ENCODE assay signal across 27 mouse cellular contexts in the genomic region with DNA sequence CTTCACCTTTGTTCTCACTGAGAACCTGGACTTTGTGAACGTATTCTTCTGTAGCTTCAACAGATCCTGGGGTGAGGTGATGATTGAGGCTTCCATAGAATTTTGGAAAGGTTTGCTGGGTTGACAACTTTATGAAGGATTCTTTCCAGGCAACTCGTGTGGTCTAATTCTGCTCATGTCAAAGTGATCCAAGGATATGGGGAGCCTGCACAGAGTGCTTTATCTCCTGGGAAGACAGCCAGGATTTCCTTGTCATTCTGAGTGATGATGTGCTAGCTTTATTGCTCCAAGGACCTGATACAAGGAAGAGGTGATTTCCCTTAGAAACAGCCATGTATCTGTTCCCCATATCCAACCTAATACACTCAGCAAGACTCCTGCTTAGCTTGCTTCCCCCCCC.
A peak's percentile ranks its signal among the peaks of the same experiment; 100 is the strongest.
DNase-seq lines count a peak whose midpoint lies in the region; ATAC-seq and TF ChIP-seq lines count a peak whose summit lies in the region.
"Had no signal": no experiment of that assay in that cellular context is flagged by ENCODE, and none has a peak within 500 bp of the region (broad histone marks: within the 10 kb centered on the region; RNA-seq: fewer than 3 reads in every experiment).

No protein-coding gene starts in this region.

- H3K9me3 ChIP-seq in embryonic facial prominence, embryonic 14.5 days (ENCODE audit: control insufficient read depth, low read length), result no peaks in the 10 kb centered on the region
- no peaks in the 10 kb centered on the region for H3K9me3 ChIP-seq in embryonic facial prominence, embryonic 10.5 days
- H3K9me3 ChIP-seq in limb, embryonic 14.5 days (ENCODE audit: control insufficient read depth, low read length), result no peaks in the 10 kb centered on the region
- no peaks in the 10 kb centered on the region for H3K9me3 ChIP-seq in limb, embryonic 10.5 days (replicated peaks)
- no peaks in the 10 kb centered on the region for H3K9me3 ChIP-seq in lung, postnatal 0 days (ENCODE audit: low read length)
- H3K9me3 ChIP-seq: embryonic facial prominence, embryonic 15.5 days; forebrain, embryonic 12.5 days; kidney, embryonic 15.5 days; limb, embryonic 12.5 days; stomach, embryonic 15.5 days had no signal

- H3K27me3 ChIP-seq in embryonic facial prominence, embryonic 14.5 days (replicated peaks; ENCODE audit: control insufficient read depth, insufficient read depth, low read length), result no peaks in the 10 kb centered on the region
- no peaks in the 10 kb centered on the region for H3K27me3 ChIP-seq in embryonic facial prominence, embryonic 10.5 days (replicated peaks; ENCODE audit: low read depth, poor library complexity, severe bottlenecking)
- H3K27me3 ChIP-seq in limb, embryonic 14.5 days (ENCODE audit: control insufficient read depth, insufficient read depth, low read length), result no peaks in the 10 kb centered on the region
- H3K27me3 ChIP-seq in limb, embryonic 10.5 days (ENCODE audit: low read depth, poor library complexity, severe bottlenecking), result no peaks in the 10 kb centered on the region
- no peaks in the 10 kb centered on the region for H3K27me3 ChIP-seq in lung, postnatal 0 days (replicated peaks; ENCODE audit: insufficient read depth, low read length)
- H3K27me3 ChIP-seq in thymus, adult 2 months (ENCODE audit: control insufficient read depth, insufficient read depth, low read length), result no peaks in the 10 kb centered on the region
- H3K27me3 ChIP-seq: embryonic facial prominence, embryonic 15.5 days; forebrain, embryonic 12.5 days; kidney, embryonic 15.5 days; limb, embryonic 12.5 days; stomach, embryonic 15.5 days had no signal

- H3K27ac ChIP-seq in embryonic facial prominence, embryonic 14.5 days (replicated peaks; ENCODE audit: low read depth, low read length), result no peak overlapping the region
- no peak overlapping the region for H3K27ac ChIP-seq in embryonic facial prominence, embryonic 10.5 days (replicated peaks)
- no peak overlapping the region for H3K27ac ChIP-seq in limb, embryonic 14.5 days (replicated peaks; ENCODE audit: low read depth, low read length)
- H3K27ac ChIP-seq in limb, embryonic 10.5 days, result no peak overlapping the region
- no peak overlapping the region for H3K27ac ChIP-seq in lung, postnatal 0 days (ENCODE audit: low read length)
- no peak overlapping the region for H3K27ac ChIP-seq in thymus, adult 2 months (ENCODE audit: control insufficient read depth, insufficient read depth, low read length)
- H3K27ac ChIP-seq: embryonic facial prominence, embryonic 15.5 days; forebrain, embryonic 12.5 days; hindbrain, embryonic 14.5 days; kidney, embryonic 15.5 days; limb, embryonic 12.5 days; stomach, embryonic 15.5 days had no signal

- H3K4me1 ChIP-seq in embryonic facial prominence, embryonic 14.5 days (ENCODE audit: control insufficient read depth, insufficient read depth, low read length), result no peaks in the 10 kb centered on the region
- no peaks in the 10 kb centered on the region for H3K4me1 ChIP-seq in embryonic facial prominence, embryonic 10.5 days
- H3K4me1 ChIP-seq in limb, embryonic 14.5 days (ENCODE audit: control insufficient read depth, insufficient read depth, low read length), result no peaks in the 10 kb centered on the region
- H3K4me1 ChIP-seq in limb, embryonic 10.5 days, result no peaks in the 10 kb centered on the region
- H3K4me1 ChIP-seq in lung, postnatal 0 days (ENCODE audit: insufficient read depth, low read depth, low read length), result no peaks in the 10 kb centered on the region
- H3K4me1 ChIP-seq in thymus, adult 2 months (replicated peaks; ENCODE audit: control insufficient read depth, insufficient read depth, low read length), result no peaks in the 10 kb centered on the region
- H3K4me1 ChIP-seq: embryonic facial prominence, embryonic 15.5 days; forebrain, embryonic 12.5 days; kidney, embryonic 15.5 days; limb, embryonic 12.5 days; stomach, embryonic 15.5 days had no signal

- TF ChIP-seq CTCF in lung, postnatal 0 days (IDR thresholded peaks at IDR 0.05), result no peak
- TF ChIP-seq CTCF in thymus, adult 2 months (IDR thresholded peaks at IDR 0.05; ENCODE audit: borderline replicate concordance, control insufficient read depth, extremely low read depth, insufficient read depth, low read length, poor library complexity), result no peak

- no peak for ATAC-seq in embryonic facial prominence, embryonic 14.5 days (ENCODE audit: low read depth)
- ATAC-seq in limb, embryonic 14.5 days (ENCODE audit: low FRiP score, low read depth), result no peak
- ATAC-seq in lung, postnatal 0 days, result no peak
- ATAC-seq: forebrain, postnatal 0 days; liver, postnatal 0 days; midbrain, embryonic 16.5 days had no signal

- DNase-seq in embryonic facial prominence, embryonic 14.5 days (ENCODE audit: low spot score), result peak; percentile 40
- DNase-seq in embryonic facial prominence, embryonic 10.5 days (ENCODE audit: low spot score), result no peak
- peak; percentile 53 for DNase-seq in limb, embryonic 14.5 days (ENCODE audit: low spot score)
- no peak for DNase-seq in limb, embryonic 10.5 days (ENCODE audit: low spot score)
- DNase-seq in lung, postnatal 36 days, result peak; percentile 6
- DNase-seq in lung, postnatal 0 days (ENCODE audit: low spot score), result no peak
- no peak for DNase-seq in thymus, adult 2 months
- DNase-seq: B cell, adult 2 months; cerebellum, adult 11-12 months; cerebellum, adult 9-11 months; forebrain, postnatal 0 days; gastrocnemius, postnatal 14 days; kidney, adult 18-20 months; kidney, postnatal 25 days; liver, postnatal 0 days; right cerebral cortex, postnatal 25 days; thymus, postnatal 14 days had no signal

- no peak overlapping the region for H3K9ac ChIP-seq in embryonic facial prominence, embryonic 14.5 days (ENCODE audit: low read depth, low read length)
- H3K9ac ChIP-seq in limb, embryonic 14.5 days (ENCODE audit: low read depth, low read length, severe bottlenecking), result no peak overlapping the region
- H3K9ac ChIP-seq in lung, postnatal 0 days (replicated peaks; ENCODE audit: low read depth), result no peak overlapping the region
- H3K9ac ChIP-seq: embryonic facial prominence, embryonic 15.5 days; forebrain, embryonic 12.5 days; forebrain, postnatal 0 days; hindbrain, embryonic 14.5 days; kidney, embryonic 15.5 days; limb, embryonic 12.5 days; liver, postnatal 0 days; stomach, embryonic 15.5 days had no signal

- whole genome bisulfite sequencing in embryonic facial prominence, embryonic 14.5 days, result 58% methylated on average over 2 of the region's 2 CpGs
- WGBS in embryonic facial prominence, embryonic 10.5 days, result 76% methylated on average over 2 of the region's 2 CpGs
- 37% methylated on average over 2 of the region's 2 CpGs for WGBS in limb, embryonic 14.5 days
- WGBS in limb, embryonic 10.5 days, result 43% methylated on average over 2 of the region's 2 CpGs
- 23% methylated on average over 2 of the region's 2 CpGs for WGBS in lung, postnatal 0 days
- WGBS in thymus, adult 2 months, result 75% methylated on average over 2 of the region's 2 CpGs

- TF ChIP-seq EP300 in lung, postnatal 0 days (IDR thresholded peaks at IDR 0.05), result no peak

- TF ChIP-seq POLR2A in limb, embryonic 14.5 days (IDR thresholded peaks at IDR 0.05; ENCODE audit: borderline replicate concordance, extremely low read depth, insufficient read depth, insufficient read length), result no peak
- no peak for TF ChIP-seq POLR2A in thymus, adult 2 months (IDR thresholded peaks at IDR 0.05; ENCODE audit: control insufficient read depth, extremely low read depth, insufficient read depth, low read length, poor library complexity)

- no peaks in the 10 kb centered on the region for H3K36me3 ChIP-seq in embryonic facial prominence, embryonic 14.5 days (ENCODE audit: control insufficient read depth, insufficient read depth, low read length)
- H3K36me3 ChIP-seq in embryonic facial prominence, embryonic 10.5 days (replicated peaks), result no peaks in the 10 kb centered on the region
- no peaks in the 10 kb centered on the region for H3K36me3 ChIP-seq in limb, embryonic 14.5 days (ENCODE audit: control insufficient read depth, insufficient read depth, low read length)
- no peaks in the 10 kb centered on the region for H3K36me3 ChIP-seq in limb, embryonic 10.5 days
- H3K36me3 ChIP-seq in lung, postnatal 0 days (ENCODE audit: insufficient read depth, low read length), result no peaks in the 10 kb centered on the region
- H3K36me3 ChIP-seq in thymus, adult 2 months (ENCODE audit: control insufficient read depth, insufficient read depth, low read length), result no peaks in the 10 kb centered on the region
- H3K36me3 ChIP-seq: embryonic facial prominence, embryonic 15.5 days; forebrain, embryonic 12.5 days; kidney, embryonic 15.5 days; limb, embryonic 12.5 days; stomach, embryonic 15.5 days had no signal

- no peak overlapping the region for H3K4me2 ChIP-seq in embryonic facial prominence, embryonic 14.5 days (ENCODE audit: low read depth, low read length)
- H3K4me2 ChIP-seq in limb, embryonic 14.5 days (replicated peaks; ENCODE audit: low read depth, low read length, severe bottlenecking), result no peak overlapping the region
- no peak overlapping the region for H3K4me2 ChIP-seq in lung, postnatal 0 days (replicated peaks; ENCODE audit: low read depth, low read length)
- H3K4me2 ChIP-seq: embryonic facial prominence, embryonic 15.5 days; forebrain, embryonic 12.5 days; heart, embryonic 11.5 days; hindbrain, embryonic 14.5 days; kidney, embryonic 15.5 days; limb, embryonic 12.5 days; liver, embryonic 11.5 days; midbrain, embryonic 11.5 days; stomach, embryonic 15.5 days had no signal

- no peak overlapping the region for H3K4me3 ChIP-seq in embryonic facial prominence, embryonic 14.5 days (ENCODE audit: low read depth, low read length)
- H3K4me3 ChIP-seq in embryonic facial prominence, embryonic 10.5 days, result no peak overlapping the region
- no peak overlapping the region for H3K4me3 ChIP-seq in limb, embryonic 14.5 days (replicated peaks; ENCODE audit: low read length)
- H3K4me3 ChIP-seq in limb, embryonic 10.5 days, result no peak overlapping the region
- H3K4me3 ChIP-seq in lung, postnatal 0 days (ENCODE audit: low read depth, low read length), result no peak overlapping the region
- no peak overlapping the region for H3K4me3 ChIP-seq in thymus, adult 2 months (ENCODE audit: control insufficient read depth, insufficient read depth, low read length)
- H3K4me3 ChIP-seq: embryonic facial prominence, embryonic 15.5 days; forebrain, embryonic 12.5 days; kidney, embryonic 15.5 days; limb, embryonic 12.5 days; stomach, embryonic 15.5 days had no signal

Comparison
In these comparisons a context has a peak if more than half of its experiments do, and no peak if none do; other contexts are left out.
1. DNase-seq: peak in embryonic facial prominence, embryonic 14.5 days (single experiment), limb, embryonic 14.5 days (single experiment) and lung, postnatal 36 days (single experiment); none in embryonic facial prominence, embryonic 10.5 days (single experiment), limb, embryonic 10.5 days (single experiment), lung, postnatal 0 days (single experiment) and thymus, adult 2 months (single experiment).